Mouse (Mus musculus) intestine, postnatal 0 days (tissue): Measurements from ENCODE around the gene Ttc19. TPM values are rescaled to one million over a fixed set of nuclear protein-coding genes. Genes with fewer than 3 reads are reported as not detected.
A peak's percentile ranks its signal among the peaks of the same experiment; 100 is the strongest.
"Not testable (repeated sequence)": the region's sequence is repeated elsewhere in the genome, so short reads cannot be mapped to it uniquely, and the experiment has no call there.

Source experiments
- ATAC-seq: fragments of 200-750 bp; cut with Nextera tagmentation; 2 replicates; pipeline ENCODE4 v1.8.0; 2017; ENCODE audit warnings: mild to moderate bottlenecking, moderate TSS enrichment, moderate library complexity
- H3K27ac ChIP-seq: fragments of 300-500 bp; sonication (generic); 2 replicates; pipeline ENCODE4 v1.5.1; 2014; ENCODE audit warnings: mild to moderate bottlenecking, low read depth, low read length, moderate library complexity
- H3K27me3 ChIP-seq: fragments of 300-500 bp; sonication (generic); replicated peaks from 2 replicates; pipeline ENCODE4 v1.6.1; 2014; ENCODE audit warnings: low read length, mixed read lengths; ENCODE audit not compliant: control insufficient read depth, insufficient read depth
- H3K36me3 ChIP-seq: fragments of 300-500 bp; sonication (generic); 2 replicates; pipeline ENCODE4 v1.6.1; 2014; ENCODE audit warnings: mild to moderate bottlenecking, moderate library complexity; ENCODE audit not compliant: control insufficient read depth, insufficient read depth
- H3K4me1 ChIP-seq: fragments of 300-500 bp; sonication (generic); replicated peaks from 2 replicates; pipeline ENCODE4 v1.6.1; 2014; ENCODE audit warnings: antibody characterized with exemption, low read length, mixed read lengths; ENCODE audit not compliant: control insufficient read depth, insufficient read depth
- H3K4me2 ChIP-seq: fragments of 300-500 bp; sonication (generic); replicated peaks from 2 replicates; pipeline ENCODE4 v1.6.1; 2014; ENCODE audit warnings: low read depth, mild to moderate bottlenecking, moderate library complexity
- H3K4me3 ChIP-seq: fragments of 300-500 bp; sonication (generic); 2 replicates; pipeline ENCODE4 v1.5.1; 2014; ENCODE audit warnings: low read depth, low read length
- H3K9ac ChIP-seq: fragments of 300-500 bp; sonication (generic); 2 replicates; pipeline ENCODE4 v1.6.1; 2014; ENCODE audit warnings: mild to moderate bottlenecking, low read depth, low read length
- H3K9me3 ChIP-seq: fragments of 300-500 bp; sonication (generic); 2 replicates; pipeline ENCODE4 v1.6.1; 2016; ENCODE audit warnings: mixed run types; ENCODE audit not compliant: control insufficient read depth
- CTCF ChIP-seq: sonication (generic); IDR thresholded peaks from 2 replicates; pipeline ENCODE4 v1.5.1; 2016; ENCODE audit warnings: low read depth, mild to moderate bottlenecking, control low read depth, antibody characterized with exemption, moderate library complexity
- WGBS: fragments of 180-500 bp; shearing (Covaris S2); extraction: QIAGEN DNeasy Blood & Tissue Kit; methylation state at CpG from one replicate; pipeline ENCODE4 v1.1.7; 2014; 5-methylcytosine and 5-hydroxymethylcytosine counted together
- polyA plus RNA-seq: library from polyadenylated mRNA; unstranded; fragments of >200 nt; fragmentation: Nextera tagmentation; extraction: Ambion mirVana; gene quantifications from 2 replicates; pipeline ENCODE4 v1.2.1, GENCODE M21; 2015

Gene Ttc19
- polyA plus RNA-seq, 1 experiment from 2014 or later, result 11.5 TPM

DNA sequence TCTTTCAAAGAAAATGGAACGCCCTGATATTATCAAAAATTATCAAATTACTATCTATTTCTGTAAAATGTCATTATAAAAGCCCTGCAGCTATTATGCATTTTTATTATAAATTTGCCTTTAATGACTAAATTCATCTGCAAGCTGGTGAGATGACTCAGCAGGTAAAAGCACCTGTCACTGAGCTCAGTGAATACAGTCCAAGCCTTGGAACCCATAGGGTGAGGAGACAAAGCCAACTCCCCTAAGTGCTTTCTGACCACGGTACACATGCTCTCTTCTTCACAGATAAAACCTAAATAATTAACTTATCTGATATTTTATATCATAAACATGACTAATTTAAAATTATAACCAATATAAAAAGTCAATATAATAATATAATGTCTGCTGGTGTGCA is 90.5 kb downstream of the Ttc19 start:
- H3K27me3 ChIP-seq, result no peaks in the 10 kb centered on the region
- peaks cover 66% of the 10 kb centered on the region for H3K36me3 ChIP-seq
- WGBS, result 91% methylated on average over 2 of the region's 2 CpGs
- no peaks in the 10 kb centered on the region for H3K9me3 ChIP-seq
- H3K4me2 ChIP-seq, result no peak overlapping the region
- H3K27ac ChIP-seq, result no peak overlapping the region
- no peaks in the 10 kb centered on the region for H3K4me1 ChIP-seq
- no peak overlapping the region for H3K9ac ChIP-seq
- H3K4me3 ChIP-seq, result no peak overlapping the region
- ATAC-seq, result no peak
- no peak for TF ChIP-seq CTCF

- not testable (repeated sequence) for H3K9me3 ChIP-seq, H3K4me1 ChIP-seq, H3K9ac ChIP-seq, H3K4me3 ChIP-seq, ATAC-seq, H3K27ac ChIP-seq, H3K27me3 ChIP-seq, H3K4me2 ChIP-seq
- WGBS, result 81% methylated on average over 6 of the region's 6 CpGs
- peak; percentile 26 for TF ChIP-seq CTCF
- peaks cover 62% of the 10 kb centered on the region for H3K36me3 ChIP-seq
Observed at GRCm38 (mm10) chr11:62377202-62377851, 96.1 kb downstream of the Ttc19 start.

Other genes with a start within 250 kb of the Ttc19 start
- gene Adora2b, start 32.5 kb upstream of the Ttc19 start, polyA plus RNA-seq, result 40.4 and 43.6 TPM in 2 replicates
- gene Zswim7, start 98 bp upstream of the Ttc19 start, polyA plus RNA-seq, result 49.5 and 55.0 TPM in 2 replicates
- 8.3 and 8.9 TPM in 2 replicates for gene Pigl, start 177.0 kb downstream of the Ttc19 start, polyA plus RNA-seq
- 114 and 140 TPM in 2 replicates for gene Ncor1, start 177.1 kb downstream of the Ttc19 start, polyA plus RNA-seq